Mouse (Mus musculus): ENCODE data around the gene Phyhd1.

- TF ChIP-seq CTCF (IDR thresholded peaks at IDR 0.05; ENCODE audit: borderline replicate concordance, insufficient read depth, low read depth, low read length) = no peak
- no peak for TF ChIP-seq POLR2A (IDR thresholded peaks at IDR 0.05; ENCODE audit: borderline replicate concordance, insufficient read depth, low read length)
Measured at GRCm38 (mm10) chr2:30249182-30249581, 16.8 kb upstream of the Phyhd1 start.
